Mouse (Mus musculus) thymus, adult 2 months (tissue): Measurements from ENCODE around the gene Ccdc6. TPM values are rescaled to one million over a fixed set of nuclear protein-coding genes. Genes with fewer than 3 reads are reported as not detected.

Experiments used
- DNase-seq: peaks from one replicate; pipeline ENCODE4 v3.0.0; 2021
- H3K27ac ChIP-seq: fragments of 200-500 bp; 2 replicates; pipeline ENCODE4 v1.5.1; 2012; ENCODE audit warnings: low read length, control low read depth; ENCODE audit not compliant: control insufficient read depth, insufficient read depth
- H3K27me3 ChIP-seq: fragments of 200-500 bp; 2 replicates; pipeline ENCODE4 v1.6.1; 2012; ENCODE audit warnings: mild to moderate bottlenecking, low read length, moderate library complexity, mixed read lengths; ENCODE audit not compliant: control insufficient read depth, insufficient read depth
- H3K36me3 ChIP-seq: fragments of 200-500 bp; 2 replicates; pipeline ENCODE4 v1.6.1; 2012; ENCODE audit warnings: mild to moderate bottlenecking, low read length, moderate library complexity; ENCODE audit not compliant: control insufficient read depth, insufficient read depth
- H3K4me1 ChIP-seq: fragments of 200-500 bp; replicated peaks from 2 replicates; pipeline ENCODE4 v1.6.1; 2012; ENCODE audit warnings: low read length; ENCODE audit not compliant: control insufficient read depth, insufficient read depth
- H3K4me3 ChIP-seq: fragments of 200-500 bp; 2 replicates; pipeline ENCODE4 v1.5.1; 2012; ENCODE audit warnings: mild to moderate bottlenecking, low read length, control low read depth, moderate library complexity; ENCODE audit not compliant: control insufficient read depth, insufficient read depth
- CTCF ChIP-seq: fragments of 200-500 bp; IDR thresholded peaks from 2 replicates; pipeline ENCODE4 v1.5.1; 2012; ENCODE audit warnings: mild to moderate bottlenecking, control low read depth, low read length, moderate library complexity, borderline replicate concordance; ENCODE audit not compliant: control insufficient read depth, poor library complexity, insufficient read depth; ENCODE audit errors: extremely low read depth
- POLR2A ChIP-seq: fragments of 200-500 bp; IDR thresholded peaks from 2 replicates; pipeline ENCODE4 v1.6.1; 2012; ENCODE audit warnings: mild to moderate bottlenecking, low read length, control low read depth, moderate library complexity; ENCODE audit not compliant: control insufficient read depth, poor library complexity, insufficient read depth; ENCODE audit errors: extremely low read depth
- WGBS: fragments of 180-500 bp; shearing (Covaris S2); methylation state at CpG from one replicate; pipeline ENCODE4 v1.1.7; 2018; 5-methylcytosine and 5-hydroxymethylcytosine counted together
- polyA plus RNA-seq: library from polyadenylated mRNA; depleted of rRNA; stranded (reverse); fragments of >200 nt; gene quantifications from 2 replicates; pipeline ENCODE4 v1.2.3, GENCODE M21; 2012; rRNA removed

Gene Ccdc6
- polyA plus RNA-seq = 45.5 and 48.0 TPM in 2 replicates

DNA sequence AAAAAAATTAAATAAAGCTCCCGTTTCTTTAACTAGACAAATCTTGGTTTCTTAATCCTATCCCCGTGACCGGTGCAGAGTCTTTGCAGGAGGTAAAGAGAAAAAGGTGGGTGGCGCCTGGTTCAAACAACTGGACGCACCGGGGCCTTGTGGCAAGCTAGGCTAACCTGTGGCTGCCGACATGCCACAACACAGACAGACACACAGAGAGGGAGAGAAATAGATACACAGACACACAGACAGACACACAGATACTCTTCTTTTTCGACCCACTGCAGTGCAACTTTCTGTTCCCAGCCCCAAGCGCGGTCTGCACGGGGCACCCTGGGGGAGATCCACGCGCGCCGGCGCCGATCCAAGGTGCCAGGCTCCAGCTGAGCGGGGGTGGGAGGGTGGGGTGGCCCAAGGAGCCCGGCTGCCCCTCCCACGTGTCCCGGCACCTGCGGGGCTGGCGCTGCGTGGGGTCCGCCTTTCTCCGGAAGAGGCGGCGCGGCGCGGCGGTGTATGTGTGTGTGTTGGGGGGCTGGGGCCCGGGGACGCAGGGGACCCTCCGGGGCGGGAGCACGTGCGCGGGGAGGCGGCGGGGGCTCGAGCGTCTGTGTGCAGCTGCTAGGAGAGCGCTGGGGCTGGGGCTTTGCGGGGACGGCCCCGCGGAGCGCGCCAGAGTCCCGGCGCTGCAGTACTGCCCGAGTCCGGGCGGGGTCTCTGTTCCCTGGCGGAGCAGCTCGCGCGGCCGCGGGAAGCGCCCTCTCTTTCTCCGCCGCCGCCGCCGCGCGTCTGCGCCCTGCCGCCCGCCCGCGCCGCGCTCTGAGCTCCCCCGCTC, at the start of gene Ccdc6:
Ccdc6 (plus strand) TSS at position 756 of the 823 bp plus-strand sequence.
- Histone ChIP-seq H3K27ac (peak within 1 kb of the TSS; percentile 98), H3K4me3 (peak within 1 kb of the TSS; percentile 91), H3K36me3 (no peaks in the 10 kb centered on the region), H3K4me1 (peaks cover 26% of the 10 kb centered on the region), H3K27me3 (no peaks in the 10 kb centered on the region)
- TF ChIP-seq POLR2A (peak; percentile 40; the same call in 1 of the 2 replicates), CTCF (peak; percentile 84; the same call in 1 of the 2 replicates)
- 2% methylated on average over 75 of the region's 77 CpGs for WGBS
- DNase-seq = peak; percentile 92

DNA sequence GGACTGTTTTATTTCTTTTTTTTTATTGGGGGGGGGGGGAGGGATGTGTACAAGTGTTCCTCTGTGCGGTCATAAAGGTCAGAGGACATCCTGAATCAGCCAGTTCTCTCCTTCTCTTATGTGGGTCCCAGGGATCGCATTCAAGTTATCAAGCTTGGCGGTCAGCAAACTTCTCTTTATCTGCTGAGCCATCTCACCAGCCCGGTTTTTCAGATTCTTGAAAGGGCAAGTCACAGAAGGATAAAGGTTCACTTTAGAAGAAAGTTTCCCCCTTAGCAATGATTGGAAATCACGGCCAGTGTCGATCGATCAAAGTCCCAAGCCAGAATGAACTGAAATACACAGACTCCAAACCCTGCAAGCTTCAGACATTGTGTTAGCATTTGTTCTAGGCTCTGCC, 47.1 kb upstream of the Ccdc6 start:
- TF ChIP-seq POLR2A (no peak), CTCF (no peak)
- no peaks in the 10 kb centered on the region for H3K27me3 ChIP-seq
- H3K27ac ChIP-seq = no peak overlapping the region
- 88% methylated on average over 7 of the region's 7 CpGs for WGBS
- H3K4me1 ChIP-seq = no peaks in the 10 kb centered on the region
- no peaks in the 10 kb centered on the region for H3K36me3 ChIP-seq
- no peak for DNase-seq
- no peak overlapping the region for H3K4me3 ChIP-seq

DNA sequence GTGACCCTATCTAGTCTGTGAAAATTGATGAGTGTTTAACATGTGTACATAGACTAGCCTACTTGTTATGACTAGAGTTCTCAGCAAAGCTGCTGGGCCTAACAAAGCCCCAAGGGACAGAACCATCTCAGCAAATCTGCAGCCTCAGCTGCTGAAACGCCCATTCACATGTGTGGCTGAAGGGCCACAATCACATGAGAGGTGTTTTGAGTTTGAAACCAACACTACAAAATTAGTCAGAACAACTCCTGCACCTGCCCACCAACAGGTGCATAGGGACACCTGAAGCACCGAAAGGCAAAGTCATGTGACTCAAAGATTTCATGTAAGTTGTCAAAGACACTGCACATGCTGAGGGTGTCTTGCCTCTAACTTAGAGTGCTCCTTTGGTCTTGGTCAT, 41.6 kb upstream of the Ccdc6 start:
- no peaks in the 10 kb centered on the region for H3K36me3 ChIP-seq
- H3K27ac ChIP-seq = no peak overlapping the region
- no peaks in the 10 kb centered on the region for H3K27me3 ChIP-seq
- H3K4me3 ChIP-seq = no peak overlapping the region
- H3K4me1 ChIP-seq = peaks cover 2% of the 10 kb centered on the region; the same call in 1 of the 2 replicates
- 93% methylated on average over 2 of the region's 2 CpGs for WGBS
- TF ChIP-seq CTCF = no peak
- TF ChIP-seq POLR2A = no peak
- DNase-seq = no peak

DNA sequence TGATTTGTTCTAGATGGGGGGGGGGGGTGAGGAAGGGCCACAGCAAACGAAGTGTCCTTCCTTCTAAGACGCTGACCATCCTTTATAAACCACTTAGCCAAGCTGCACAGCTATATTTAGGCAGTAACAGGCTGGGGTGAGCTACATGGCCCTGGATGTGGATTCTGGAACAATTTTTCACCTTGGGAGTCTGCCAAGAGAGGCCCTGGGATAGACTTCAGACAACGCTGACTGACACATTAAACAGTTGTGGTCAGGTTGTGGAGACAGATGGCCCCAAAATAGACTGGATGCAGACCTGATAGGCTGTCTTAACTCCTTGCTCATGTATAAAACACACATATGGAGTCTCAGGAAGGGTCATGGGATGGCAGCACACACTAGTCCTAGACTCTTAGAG, 39.9 kb upstream of the Ccdc6 start:
- peaks cover 3% of the 10 kb centered on the region; the same call in 1 of the 2 replicates for H3K4me1 ChIP-seq
- no peak for TF ChIP-seq CTCF
- TF ChIP-seq POLR2A = no peak
- H3K27me3 ChIP-seq = no peaks in the 10 kb centered on the region
- H3K27ac ChIP-seq = no peak overlapping the region
- no peak overlapping the region for H3K4me3 ChIP-seq
- DNase-seq = no peak
- 76% methylated on average over 3 of the region's 3 CpGs for WGBS
- no peaks in the 10 kb centered on the region for H3K36me3 ChIP-seq

DNA sequence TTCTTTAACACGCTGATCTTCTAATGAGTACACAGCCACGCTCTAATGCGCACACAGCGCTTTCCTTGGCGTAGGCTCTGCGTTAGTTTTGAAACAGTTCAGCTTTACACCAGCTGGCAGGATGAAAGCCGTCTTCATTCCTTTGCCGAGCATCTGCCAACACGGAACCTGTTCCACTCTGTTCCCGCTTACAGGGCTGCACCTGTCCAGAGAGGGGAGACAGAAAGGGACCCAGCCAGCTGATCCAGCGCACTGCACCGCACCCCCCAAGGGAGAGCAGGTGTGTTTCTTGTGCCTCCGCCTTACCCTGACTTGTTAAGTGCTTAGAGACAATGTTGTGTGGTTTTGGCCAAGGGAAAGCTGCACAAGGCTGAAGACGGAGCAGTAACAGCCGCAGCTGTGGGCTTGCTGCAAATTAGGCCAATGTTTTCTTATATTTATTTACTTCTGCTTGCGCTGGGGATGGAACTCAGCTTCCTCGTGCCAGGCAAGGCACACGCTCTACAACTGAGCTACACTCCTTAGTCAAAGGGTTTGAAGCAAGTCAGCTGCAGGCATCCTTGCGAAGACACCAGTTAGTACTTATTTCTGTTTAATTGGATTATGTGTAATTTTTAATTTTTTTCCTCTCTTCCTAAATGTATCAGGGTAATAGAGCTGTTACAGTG, 36.8 kb upstream of the Ccdc6 start:
- Histone ChIP-seq H3K27ac (peak overlapping the region; percentile 22; the same call in 1 of the 2 replicates), H3K4me1 (peaks cover 3% of the 10 kb centered on the region; the same call in 1 of the 2 replicates), H3K36me3 (no peaks in the 10 kb centered on the region), H3K4me3 (no peak overlapping the region), H3K27me3 (no peaks in the 10 kb centered on the region)
- WGBS = 81% methylated on average over 19 of the region's 19 CpGs
- DNase-seq = peak; percentile 53
- TF ChIP-seq CTCF (no peak), POLR2A (no peak)

DNA sequence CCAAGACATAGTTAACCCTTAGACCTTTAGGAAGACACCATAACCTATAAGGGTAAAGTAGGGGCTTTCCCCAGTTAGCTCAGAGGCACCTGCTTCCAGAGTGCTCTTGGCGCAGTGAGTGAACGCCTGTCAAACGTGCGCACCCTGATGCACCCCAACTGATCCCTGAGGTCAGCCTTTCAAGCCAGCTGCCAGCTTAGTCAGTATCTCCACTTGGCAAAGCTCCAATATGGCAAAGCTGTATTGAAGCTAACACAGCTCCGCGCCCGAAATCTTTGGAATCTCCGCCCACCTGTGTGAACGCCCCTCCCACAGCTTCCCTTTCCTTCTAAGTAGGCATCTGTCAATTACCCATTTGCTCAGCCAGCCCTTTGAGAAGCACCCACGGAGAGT, 36.2 kb upstream of the Ccdc6 start:
- H3K4me3 ChIP-seq = no peak overlapping the region; the same call in 1 of the 2 replicates
- peaks cover 3% of the 10 kb centered on the region; the same call in 1 of the 2 replicates for H3K4me1 ChIP-seq
- TF ChIP-seq POLR2A = no peak
- no peak for TF ChIP-seq CTCF
- H3K27me3 ChIP-seq = no peaks in the 10 kb centered on the region
- H3K27ac ChIP-seq = no peak overlapping the region
- DNase-seq = peak; percentile 39
- 37% methylated on average over 10 of the region's 10 CpGs for WGBS
- no peaks in the 10 kb centered on the region for H3K36me3 ChIP-seq
